Mouse (Mus musculus): ENCODE measurements around the gene Hexim2. TPM values are rescaled to one million over a fixed set of nuclear protein-coding genes. Genes with fewer than 3 reads are reported as not detected.

Hexim2 gene
- 0.74 and 1.3 TPM in 2 replicates for polyA plus RNA-seq (2012; rRNA removed)

DNA sequence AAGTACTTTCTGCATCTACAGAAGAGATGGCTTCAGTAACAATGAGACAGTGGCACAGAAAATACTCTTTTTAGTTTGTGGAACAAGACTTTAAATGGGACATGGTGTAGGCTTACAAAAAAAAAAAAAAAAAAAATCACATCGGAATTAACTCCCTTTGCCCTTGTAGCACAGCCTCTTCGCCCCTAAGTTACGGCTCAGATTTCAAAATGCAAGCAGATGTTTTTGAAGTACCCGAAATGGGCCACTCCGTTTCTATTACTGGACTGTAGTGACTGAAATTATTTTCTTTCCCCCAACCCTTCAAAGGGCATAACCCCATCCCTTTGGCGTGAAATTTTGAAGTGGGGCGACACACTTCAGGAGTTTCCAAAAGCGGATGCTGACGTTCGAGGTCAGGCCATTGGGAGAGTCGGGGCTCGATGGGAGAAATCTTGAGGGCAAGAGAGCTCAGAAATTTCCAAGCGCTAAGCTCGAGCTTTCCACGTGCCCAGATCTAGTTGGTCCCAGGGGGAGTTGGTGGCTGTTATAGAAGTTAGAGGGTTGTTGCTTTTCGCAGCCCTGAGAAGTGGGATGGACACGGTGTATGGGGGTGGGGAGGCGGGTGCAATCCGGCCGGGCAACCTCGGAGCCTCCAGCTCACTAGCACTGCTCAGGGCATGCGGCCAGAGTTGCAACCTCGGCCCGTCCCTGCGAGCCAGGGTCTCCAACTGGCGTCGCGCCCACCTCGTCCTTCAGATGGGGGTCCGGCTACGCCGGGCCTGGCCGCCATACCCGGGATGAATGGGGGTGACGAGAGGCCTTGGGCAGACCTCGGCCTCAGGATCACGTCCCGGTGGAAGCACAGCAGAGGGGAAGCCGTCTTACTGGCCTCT, at the start of gene Hexim2:
Gene Hexim2 (plus strand): TSS at position 729 of the 875 bp plus-strand sequence.

DNA sequence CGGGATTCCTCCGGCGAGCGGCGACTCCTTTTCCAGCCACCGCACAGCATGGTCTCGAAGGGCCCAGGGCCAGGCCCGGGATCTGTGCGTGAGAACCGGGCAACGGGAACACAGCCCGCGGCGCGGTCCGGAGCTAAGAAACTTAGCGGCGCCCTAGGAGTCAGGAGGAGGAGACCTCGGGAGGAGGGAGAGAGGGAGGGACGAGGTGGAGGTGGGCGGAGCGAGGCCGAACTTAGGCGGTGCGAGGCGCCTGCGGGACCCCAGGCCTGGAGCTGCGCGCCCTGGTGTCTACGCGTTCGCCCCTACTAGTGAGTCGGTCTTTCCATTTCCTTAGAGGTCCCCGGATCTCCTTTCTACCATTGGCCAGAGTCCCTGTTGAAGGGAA, 30.8 kb upstream of the Hexim2 start, which contains the start of the genes Plcd3 and Acbd4:
Gene Plcd3 (minus strand): TSS at position 178 of the 385 bp plus-strand sequence.
Gene Acbd4 (plus strand): TSS at position 202 of the 385 bp plus-strand sequence.

GRCm38 (mm10) chr11:103116008-103116818, 16.0 kb upstream of the Hexim2 start, which contains the start of gene Hexim1:
Gene Hexim1 (plus strand): TSS chr11:103116231.

GRCm38 (mm10) chr11:103170494-103171285, 38.5 kb downstream of the Hexim2 start, which contains the start of gene Fmnl1:
Gene Fmnl1 (plus strand): TSS chr11:103171107.

Other genes with a start within 250 kb of the Hexim2 start
- gene Fam187a, start 247.3 kb upstream of the Hexim2 start, polyA plus RNA-seq (2012; rRNA removed) = not detected in 2 replicates
- 1.6 and 2.5 TPM in 2 replicates for gene Gfap, start 231.5 kb upstream of the Hexim2 start, polyA plus RNA-seq (2012; rRNA removed)
- gene Kif18b, start 207.3 kb upstream of the Hexim2 start, polyA plus RNA-seq (2012; rRNA removed) = 1.7 and 2.3 TPM in 2 replicates
- 1.0 and 2.7 TPM in 2 replicates for gene C1ql1, start 185.7 kb upstream of the Hexim2 start, polyA plus RNA-seq (2012; rRNA removed)
- gene Nmt1, start 104.2 kb upstream of the Hexim2 start, polyA plus RNA-seq (2012; rRNA removed) = 4.6 and 5.0 TPM in 2 replicates
- 32.2 and 34.9 TPM in 2 replicates for gene Dcakd, start 104.1 kb upstream of the Hexim2 start, polyA plus RNA-seq (2012; rRNA removed)
- 16.8 and 24.3 TPM in 2 replicates for gene Plcd3, start 30.8 kb upstream of the Hexim2 start, polyA plus RNA-seq (2012; rRNA removed)
- gene Acbd4, start 30.7 kb upstream of the Hexim2 start, polyA plus RNA-seq (2012; rRNA removed) = 21.4 and 26.6 TPM in 2 replicates
- gene Hexim1, start 16.2 kb upstream of the Hexim2 start, polyA plus RNA-seq (2012; rRNA removed) = 4.0 and 4.1 TPM in 2 replicates
- 2.4 TPM in 2 replicates for gene Fmnl1, start 38.7 kb downstream of the Hexim2 start, polyA plus RNA-seq (2012; rRNA removed)
- 1.4 TPM in 2 replicates for gene 1700023F06Rik, start 76.1 kb downstream of the Hexim2 start, polyA plus RNA-seq (2012; rRNA removed)
- not detected in 2 replicates for gene Spata32, start 86.0 kb downstream of the Hexim2 start, polyA plus RNA-seq (2012; rRNA removed)
- gene Map3k14, start 135.0 kb downstream of the Hexim2 start, polyA plus RNA-seq (2012; rRNA removed) = 8.2 and 10.5 TPM in 2 replicates
- gene Arhgap27, start 231.3 kb downstream of the Hexim2 start, polyA plus RNA-seq (2012; rRNA removed) = 84.4 and 98.7 TPM in 2 replicates